Mouse (Mus musculus) c-Kit-positive CD71-negative TER-119-negative erythroid progenitor cells, embryonic 14.5 days (primary cell): ENCODE results near the gene Tns3.
"Not testable (repeated sequence)": the region's sequence is repeated elsewhere in the genome, so short reads cannot be mapped to it uniquely, and the experiment has no call there.

ENCODE experiments used
- DNase-seq: peaks from one replicate; pipeline ENCODE4 v3.0.0-alpha.2; 2013; ENCODE audit warnings: low read depth

Gene Tns3

GRCm38 (mm10) chr11:8574562-8574961, 89.8 kb downstream of the Tns3 start:
- no peak for DNase-seq

GRCm38 (mm10) chr11:8572762-8573161, 91.6 kb downstream of the Tns3 start:
- no peak for DNase-seq

- DNase-seq: no peak
Measured at GRCm38 (mm10) chr11:8569232-8570028, 94.9 kb downstream of the Tns3 start.

- no peak for DNase-seq
Measured at GRCm38 (mm10) chr11:8568829-8569228, 95.5 kb downstream of the Tns3 start.

GRCm38 (mm10) chr11:8566250-8566853, 98.0 kb downstream of the Tns3 start:
- no peak for DNase-seq

- DNase-seq: no peak
Measured at GRCm38 (mm10) chr11:8558761-8559282, 105.5 kb downstream of the Tns3 start.

- no peak for DNase-seq
Measured at GRCm38 (mm10) chr11:8558258-8558657, 106.1 kb downstream of the Tns3 start.

GRCm38 (mm10) chr11:8557006-8557405, 107.3 kb downstream of the Tns3 start:
- DNase-seq: no peak

- DNase-seq: no peak
Measured at GRCm38 (mm10) chr11:8551710-8552109, 112.6 kb downstream of the Tns3 start.

- no peak for DNase-seq
Measured at GRCm38 (mm10) chr11:8547661-8548060, 116.7 kb downstream of the Tns3 start.

GRCm38 (mm10) chr11:8545798-8546197, 118.5 kb downstream of the Tns3 start:
- DNase-seq: peak; percentile 29

- DNase-seq: no peak
Measured at GRCm38 (mm10) chr11:8544355-8544754, 120.0 kb downstream of the Tns3 start.

GRCm38 (mm10) chr11:8541222-8541815, 123.0 kb downstream of the Tns3 start:
- no peak for DNase-seq

- no peak for DNase-seq
Measured at GRCm38 (mm10) chr11:8539593-8540265, 124.6 kb downstream of the Tns3 start.

- no peak for DNase-seq
Measured at GRCm38 (mm10) chr11:8537013-8537614, 127.2 kb downstream of the Tns3 start.

GRCm38 (mm10) chr11:8534893-8535292, 129.4 kb downstream of the Tns3 start:
- peak; percentile 42 for DNase-seq

- DNase-seq: not testable (repeated sequence)
Measured at GRCm38 (mm10) chr11:8532771-8533170, 131.6 kb downstream of the Tns3 start.

- DNase-seq: no peak
Measured at GRCm38 (mm10) chr11:8532112-8532747, 132.1 kb downstream of the Tns3 start.

- DNase-seq: no peak
Measured at GRCm38 (mm10) chr11:8530506-8530905, 133.8 kb downstream of the Tns3 start.

GRCm38 (mm10) chr11:8530036-8530435, 134.3 kb downstream of the Tns3 start:
- DNase-seq: no peak

- DNase-seq: no peak
Measured at GRCm38 (mm10) chr11:8525463-8526145, 138.7 kb downstream of the Tns3 start.
